9 mouse cellular contexts compared by ENCODE assay signal in the genomic region with DNA sequence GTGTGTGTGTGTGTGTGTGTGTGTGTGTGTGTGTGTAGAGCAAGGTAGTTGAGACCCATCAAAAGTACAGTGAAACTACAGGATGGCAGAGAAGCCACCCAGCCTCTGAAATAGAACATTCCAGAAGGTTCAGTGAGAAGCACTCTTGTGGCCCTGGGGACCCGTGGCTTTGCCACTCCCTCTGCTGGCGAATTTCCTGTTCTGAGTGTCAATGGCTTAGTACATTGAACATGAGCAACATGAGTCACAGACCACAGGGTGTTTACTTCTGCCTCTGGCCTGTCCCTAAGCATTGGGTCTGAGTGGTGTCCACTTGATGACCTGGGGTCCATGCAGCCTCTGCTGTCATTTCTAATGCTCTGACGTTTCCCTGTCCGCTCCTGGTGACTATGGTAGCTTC. TPM values are rescaled to one million over a fixed set of nuclear protein-coding genes. Genes with fewer than 3 reads are reported as not detected.
DNase-seq lines count a peak whose midpoint lies in the region; ATAC-seq and TF ChIP-seq lines count a peak whose summit lies in the region.
"Had no signal": no experiment of that assay in that cellular context is flagged by ENCODE, and none has a peak within 500 bp of the region (broad histone marks: within the 10 kb centered on the region; RNA-seq: fewer than 3 reads in every experiment).

No protein-coding gene starts in this region.

- DNase-seq in midbrain, embryonic 11.5 days (ENCODE audit: low spot score, missing footprints): no peak
- peak; percentile 72 to 88 for DNase-seq in adrenal gland, adult (ENCODE audit: inconsistent age in 2 of 2, low spot score in 1 of 2)
- DNase-seq in gastrocnemius, postnatal 14 days: peak; percentile 52
- DNase-seq in liver, postnatal 0 days: peak; percentile 71
- DNase-seq in thymus, postnatal 0 days (ENCODE audit: low spot score): peak; percentile 43
- DNase-seq in cerebellum, postnatal 25 days: no peak
- DNase-seq in layer of hippocampus, adult 11-12 months (ENCODE audit: low spot score): no peak

- ATAC-seq in midbrain, embryonic 13.5 days: no peak
- ATAC-seq in midbrain, embryonic 11.5 days (ENCODE audit: low FRiP score): no peak
- ATAC-seq in liver, postnatal 0 days: peak; percentile 79

- H3K4me2 ChIP-seq in midbrain, embryonic 13.5 days (replicated peaks): no peak overlapping the region
- no peak overlapping the region for H3K4me2 ChIP-seq in midbrain, embryonic 11.5 days
- H3K4me2 ChIP-seq in liver, postnatal 0 days (ENCODE audit: low read depth, low read length): no peak overlapping the region
- H3K4me2 ChIP-seq: limb, embryonic 12.5 days had no signal

- no peak overlapping the region for H3K9ac ChIP-seq in midbrain, embryonic 13.5 days (replicated peaks)
- H3K9ac ChIP-seq in midbrain, embryonic 11.5 days (ENCODE audit: low read length): no peak overlapping the region
- no peak overlapping the region for H3K9ac ChIP-seq in liver, postnatal 0 days (replicated peaks)
- H3K9ac ChIP-seq: limb, embryonic 12.5 days had no signal

- H3K36me3 ChIP-seq in midbrain, embryonic 13.5 days: no peaks in the 10 kb centered on the region
- no peaks in the 10 kb centered on the region for H3K36me3 ChIP-seq in midbrain, embryonic 11.5 days (ENCODE audit: control insufficient read depth, insufficient read depth, low read length)
- no peaks in the 10 kb centered on the region; the same call in 1 of the 2 replicates for H3K36me3 ChIP-seq in liver, postnatal 0 days (replicated peaks; ENCODE audit: insufficient read depth, low read length)

- no peak overlapping the region for H3K4me3 ChIP-seq in midbrain, embryonic 13.5 days (replicated peaks)
- H3K4me3 ChIP-seq in midbrain, embryonic 11.5 days (ENCODE audit: low read depth, low read length): no peak overlapping the region
- H3K4me3 ChIP-seq in liver, postnatal 0 days (ENCODE audit: low read depth, low read length): no peak overlapping the region
- H3K4me3 ChIP-seq: limb, embryonic 12.5 days had no signal

- TF ChIP-seq CTCF in liver, postnatal 0 days (IDR thresholded peaks at IDR 0.05; ENCODE audit: low read depth): peak; percentile 66

- H3K9me3 ChIP-seq in midbrain, embryonic 13.5 days: no peaks in the 10 kb centered on the region
- H3K9me3 ChIP-seq in midbrain, embryonic 11.5 days (ENCODE audit: control insufficient read depth, low read length): no peaks in the 10 kb centered on the region
- no peaks in the 10 kb centered on the region for H3K9me3 ChIP-seq in liver, postnatal 0 days (ENCODE audit: low read length)
- H3K9me3 ChIP-seq: limb, embryonic 12.5 days had no signal

- peaks cover 38% of the 10 kb centered on the region for H3K4me1 ChIP-seq in midbrain, embryonic 13.5 days (replicated peaks)
- peaks cover 20% of the 10 kb centered on the region for H3K4me1 ChIP-seq in midbrain, embryonic 11.5 days (ENCODE audit: control insufficient read depth, insufficient read depth, low read length)
- no peaks in the 10 kb centered on the region; the same call in 1 of the 2 replicates for H3K4me1 ChIP-seq in liver, postnatal 0 days (ENCODE audit: insufficient read depth)

- TF ChIP-seq EP300 in liver, postnatal 0 days (IDR thresholded peaks at IDR 0.05; ENCODE audit: low read depth): no peak

- intact Hi-C loops in gastrocnemius, postnatal 14 days (cut with DNase I; ENCODE audit: low total_unique reads): no loop called here

- 72% methylated on average over 4 of the region's 4 CpGs for WGBS in midbrain, embryonic 13.5 days
- WGBS in midbrain, embryonic 11.5 days: 84% methylated on average over 4 of the region's 4 CpGs
- WGBS in liver, postnatal 0 days (ENCODE audit: insufficient replicate concordance): 43% methylated on average over 4 of the region's 4 CpGs

- H3K27me3 ChIP-seq in midbrain, embryonic 13.5 days: no peaks in the 10 kb centered on the region
- H3K27me3 ChIP-seq in midbrain, embryonic 11.5 days (ENCODE audit: control insufficient read depth, insufficient read depth, low read length): no peaks in the 10 kb centered on the region
- no peaks in the 10 kb centered on the region for H3K27me3 ChIP-seq in liver, postnatal 0 days (ENCODE audit: insufficient read depth, low read length)
- H3K27me3 ChIP-seq: limb, embryonic 12.5 days had no signal

- peak overlapping the region; percentile 86 for H3K27ac ChIP-seq in midbrain, embryonic 13.5 days
- no peak overlapping the region for H3K27ac ChIP-seq in midbrain, embryonic 11.5 days (ENCODE audit: low read depth, low read length)
- no peak overlapping the region for H3K27ac ChIP-seq in liver, postnatal 0 days (ENCODE audit: low read depth)

RNA-seq across cellular contexts. Expression of a gene that starts 28.6 kb away (rescaled TPM):
- polyA plus RNA-seq in midbrain, embryonic 13.5 days (2015; fragmentation: Nextera tagmentation; extraction: Ambion mirVana): 12.7 and 19.4 TPM in 2 replicates
- polyA plus RNA-seq in midbrain, embryonic 11.5 days (2014; fragmentation: Nextera tagmentation; extraction: Ambion mirVana): 26.6 and 27.5 TPM in 2 replicates
- total RNA-seq in gastrocnemius, postnatal 14 days (2021): 10 to 100 TPM; 50.0 to 57.7 TPM
- polyA plus RNA-seq in liver, postnatal 0 days (2015; fragmentation: Nextera tagmentation; extraction: Ambion mirVana): 32.9 and 35.7 TPM in 2 replicates
- polyA plus RNA-seq in thymus, postnatal 0 days (2015; fragmentation: Nextera tagmentation; extraction: Ambion mirVana): 14.6 and 18.3 TPM in 2 replicates

Comparison
In these comparisons a context has a peak if more than half of its experiments do, and no peak if none do; other contexts are left out.
1. DNase-seq: peak in adrenal gland, adult (2 of 2), gastrocnemius, postnatal 14 days (single experiment), liver, postnatal 0 days (single experiment) and thymus, postnatal 0 days (single experiment); none in midbrain, embryonic 11.5 days (single experiment), cerebellum, postnatal 25 days (0 of 2) and layer of hippocampus, adult 11-12 months (single experiment).